Mouse (Mus musculus) adrenal gland, postnatal 36 days (tissue): ENCODE results near the gene Tgfbr2. TPM values are rescaled to one million over a fixed set of nuclear protein-coding genes. Genes with fewer than 3 reads are reported as not detected.

ENCODE experiments used
- DNase-seq, 2 experiments: peaks; one replicate each; pipeline ENCODE4 v3.0.0; 2021; ENCODE audit warnings: mixed read lengths in 1 of 2
- total RNA-seq, 2 experiments: library from RNA; stranded (reverse); gene quantifications; 2 replicates each; pipeline ENCODE4 v1.2.3; 2021

Gene Tgfbr2
- total RNA-seq, 2 experiments from 2014 or later, result 67.1 to 92.3 TPM

- peak in 1 of 2 experiments; percentile 17 for DNase-seq
These were observed 18.8 kb upstream of the Tgfbr2 start for GRCm38 (mm10) chr9:116193889-116194450.

- DNase-seq, result no peak
These were observed 18.3 kb upstream of the Tgfbr2 start for GRCm38 (mm10) chr9:116193535-116193881.

DNA sequence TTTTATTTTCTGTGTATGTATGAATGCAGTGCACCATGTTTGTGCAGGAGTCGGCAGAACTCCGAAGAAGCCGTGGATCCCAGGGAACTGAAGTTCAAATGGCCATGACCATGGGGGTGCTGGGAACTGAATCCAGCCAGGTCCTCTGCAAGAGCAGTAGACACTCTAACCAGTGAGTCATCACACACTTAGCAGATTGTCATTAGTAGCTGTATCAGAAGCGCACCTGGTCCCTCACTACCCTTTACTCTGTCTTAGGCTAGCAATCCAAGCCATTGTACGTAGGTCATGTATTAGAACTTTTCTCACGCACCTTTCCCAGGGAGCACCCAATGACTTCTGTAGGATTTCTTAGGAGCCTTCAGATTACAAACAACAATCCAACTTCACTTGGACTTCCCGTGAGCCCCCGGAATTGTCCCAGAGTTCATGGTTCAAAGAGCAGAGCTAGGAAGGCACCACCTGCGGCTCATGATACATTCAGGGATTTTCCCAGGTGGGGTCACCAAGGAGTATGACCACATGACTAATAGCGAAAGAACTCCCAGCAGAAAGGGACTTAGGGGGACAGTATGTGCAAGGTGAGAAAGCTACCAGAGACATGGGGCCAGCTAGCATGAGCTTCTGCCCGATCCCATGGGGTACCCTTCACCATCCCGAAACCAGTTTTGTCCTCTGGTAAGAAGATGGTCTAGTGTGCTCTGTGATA, 17.8 kb upstream of the Tgfbr2 start:
- no peak for DNase-seq

DNA sequence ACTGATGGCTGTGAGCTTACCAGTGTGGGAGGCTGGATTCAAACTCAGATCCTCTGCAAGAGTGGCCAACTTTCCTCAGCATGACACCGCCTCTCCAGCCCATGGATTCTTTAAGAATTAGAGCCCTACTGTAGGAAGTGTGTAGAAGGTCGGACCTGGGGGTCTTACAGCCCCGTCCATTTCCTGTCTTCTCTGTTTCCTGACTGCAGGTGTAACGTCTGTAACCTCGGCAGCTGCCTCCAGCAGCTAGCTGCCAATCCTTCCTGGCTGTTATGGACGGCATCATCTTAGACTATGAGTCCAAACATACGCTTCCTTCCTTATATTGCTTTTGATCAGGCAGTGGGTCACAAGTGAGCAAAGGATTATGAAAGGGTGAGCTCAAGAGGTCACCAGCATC, 17.1 kb upstream of the Tgfbr2 start:
- DNase-seq, result no peak

DNA sequence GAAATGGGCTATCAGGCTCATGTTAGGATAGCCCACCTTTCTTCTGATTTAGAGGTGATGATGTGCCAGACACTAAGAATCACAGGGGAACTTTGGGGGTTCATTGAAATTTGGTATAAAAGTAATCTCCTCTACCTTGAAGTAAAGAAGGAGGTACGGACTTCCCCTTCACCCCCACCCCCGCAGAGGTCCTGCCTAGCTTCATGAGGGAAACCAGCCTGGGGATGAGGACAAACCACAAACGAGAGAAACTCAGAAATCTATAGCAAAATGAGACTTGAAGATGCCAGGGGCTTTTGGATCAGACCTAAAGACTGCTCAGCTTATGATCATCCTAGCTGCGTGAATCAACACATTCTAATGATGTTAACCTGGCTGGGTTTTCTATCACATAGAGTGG, 14.7 kb upstream of the Tgfbr2 start:
- no peak for DNase-seq

DNA sequence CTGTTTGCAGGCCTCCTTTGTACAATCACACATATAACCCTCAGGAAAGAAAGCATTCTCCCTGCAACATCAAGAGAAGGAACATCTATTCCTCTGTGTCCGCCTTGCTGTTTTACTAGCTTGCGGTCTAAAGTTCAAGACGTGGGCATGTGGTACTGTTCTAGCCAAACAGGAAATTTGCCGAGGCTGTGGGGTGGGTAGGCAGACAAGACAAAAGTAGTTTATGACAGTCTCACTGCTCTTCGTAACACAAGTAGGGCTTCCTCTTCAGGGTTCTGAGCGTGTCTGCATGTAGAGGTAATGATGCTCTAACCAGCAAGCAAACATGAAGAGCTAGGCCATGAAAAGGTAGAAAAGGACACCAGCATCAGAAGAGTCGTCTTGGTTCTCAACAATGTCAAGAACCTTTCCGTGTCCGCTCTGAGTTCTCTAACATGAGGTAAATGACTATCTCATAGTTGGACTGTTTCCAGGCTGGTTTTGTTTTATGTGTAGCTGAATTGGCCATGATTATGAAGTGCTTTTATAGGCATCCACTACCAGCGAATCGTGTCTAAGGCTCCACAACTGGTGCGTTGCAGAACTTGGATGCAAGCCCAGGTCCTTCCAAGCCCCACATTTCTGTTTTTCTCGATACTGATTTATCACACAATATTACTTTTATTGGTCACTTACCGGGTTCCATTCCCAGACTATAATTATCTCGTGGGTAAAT, 13.9 kb upstream of the Tgfbr2 start:
- no peak for DNase-seq

DNA sequence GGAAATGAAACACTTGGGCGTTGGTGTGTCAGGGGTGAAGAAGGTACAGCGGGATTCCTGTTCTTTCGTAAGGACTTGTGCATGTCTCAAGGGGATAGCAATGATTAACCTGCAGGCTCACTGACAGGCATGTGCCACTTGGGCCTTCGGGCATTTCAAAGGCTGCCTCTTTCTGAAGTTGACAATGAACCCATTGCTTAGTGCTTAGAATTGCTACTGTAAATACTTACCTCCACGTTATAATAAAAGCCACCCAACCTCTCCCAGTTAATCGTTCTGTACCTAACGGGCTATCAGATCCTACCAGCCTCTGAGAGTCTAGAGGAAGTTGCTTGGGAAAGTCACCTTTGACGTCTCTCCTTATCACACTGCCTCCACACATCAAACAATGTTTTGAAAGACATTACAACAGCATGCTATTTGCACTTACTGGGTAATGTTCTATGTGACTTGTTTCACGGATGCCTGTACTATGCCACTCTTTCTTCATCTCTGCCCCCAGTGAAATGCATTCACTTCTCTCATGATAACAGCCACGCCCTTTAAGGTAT, 12.1 kb upstream of the Tgfbr2 start:
- no peak for DNase-seq

- no peak for DNase-seq
These were observed 9.7 kb upstream of the Tgfbr2 start for GRCm38 (mm10) chr9:116184903-116185302.

DNA sequence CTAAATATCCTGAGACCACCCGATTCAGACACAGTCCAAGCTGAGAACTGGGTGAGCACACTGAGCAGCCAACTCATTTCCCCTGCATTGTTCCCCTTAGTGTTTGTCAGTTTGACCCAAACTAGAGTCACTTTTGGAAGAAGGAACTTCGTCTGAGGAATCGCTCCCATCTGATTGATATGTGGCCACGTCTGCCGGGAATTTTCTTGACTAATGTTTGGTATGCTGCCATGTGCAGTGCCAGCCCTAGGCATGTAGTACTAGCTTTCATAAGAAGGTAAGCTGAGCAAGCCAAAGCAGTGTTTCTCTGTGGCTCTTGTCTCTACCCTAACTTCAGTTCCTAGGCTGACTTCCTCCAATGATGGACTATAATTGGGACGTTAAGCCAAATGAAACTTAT, 7.9 kb upstream of the Tgfbr2 start:
- peak in 1 of 2 experiments; percentile 31 for DNase-seq

DNA sequence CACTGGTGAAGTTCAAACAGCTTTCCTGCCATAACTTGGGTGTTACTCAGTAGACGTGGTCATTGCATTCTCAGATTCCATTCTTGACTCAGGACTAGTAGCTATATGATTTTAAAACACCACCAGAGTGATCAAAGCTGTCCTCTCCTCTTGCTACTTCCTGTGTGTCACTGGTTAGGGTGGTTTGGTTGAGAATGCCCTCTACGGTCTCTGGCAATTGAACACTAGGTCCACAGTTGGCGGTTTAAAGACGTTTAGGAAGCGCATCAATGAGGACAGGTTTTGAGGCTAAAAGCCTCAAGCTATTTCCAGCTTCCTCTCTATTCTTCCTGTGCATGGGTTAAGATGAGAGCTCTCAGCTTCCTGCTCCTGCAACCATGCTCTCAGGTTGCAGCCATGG, 6.4 kb upstream of the Tgfbr2 start:
- DNase-seq, result no peak

GRCm38 (mm10) chr9:116178151-116178550, 3.0 kb upstream of the Tgfbr2 start:
- peak in 1 of 2 experiments; percentile 39 for DNase-seq

- DNase-seq, result no peak
These were observed 1.9 kb upstream of the Tgfbr2 start for GRCm38 (mm10) chr9:116177108-116177507.

- peak; percentile 66 to 71 for DNase-seq
These were observed 442 bp upstream of the Tgfbr2 start for GRCm38 (mm10) chr9:116175488-116176115.

GRCm38 (mm10) chr9:116173473-116174170, 1.5 kb downstream of the Tgfbr2 start:
- no peak for DNase-seq

DNA sequence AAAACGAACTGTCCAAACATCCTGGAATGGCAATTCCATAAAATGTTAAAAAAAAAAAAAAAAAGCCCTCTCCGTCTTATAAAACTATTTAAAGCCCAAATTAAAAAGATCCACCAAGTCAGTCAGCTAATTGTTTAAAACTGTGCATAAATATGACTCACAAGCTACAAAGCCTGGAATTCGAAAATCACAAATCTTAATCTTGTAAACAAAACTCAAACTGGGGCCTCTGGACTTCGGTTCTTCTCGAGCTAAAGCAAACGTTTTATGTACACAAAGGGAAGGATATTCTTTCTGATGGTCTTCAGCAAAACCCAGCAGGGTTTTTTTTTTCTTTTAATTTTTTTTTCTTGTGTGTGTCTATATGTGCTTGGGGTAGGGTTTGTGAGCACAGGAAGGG, 2.1 kb downstream of the Tgfbr2 start:
- no peak for DNase-seq

- no peak for DNase-seq
These were observed 6.1 kb downstream of the Tgfbr2 start for GRCm38 (mm10) chr9:116169067-116169466.

- DNase-seq, result no peak
These were observed 7.8 kb downstream of the Tgfbr2 start for GRCm38 (mm10) chr9:116167304-116167880.

- DNase-seq, result no peak
These were observed 8.8 kb downstream of the Tgfbr2 start for GRCm38 (mm10) chr9:116166363-116166762.

DNA sequence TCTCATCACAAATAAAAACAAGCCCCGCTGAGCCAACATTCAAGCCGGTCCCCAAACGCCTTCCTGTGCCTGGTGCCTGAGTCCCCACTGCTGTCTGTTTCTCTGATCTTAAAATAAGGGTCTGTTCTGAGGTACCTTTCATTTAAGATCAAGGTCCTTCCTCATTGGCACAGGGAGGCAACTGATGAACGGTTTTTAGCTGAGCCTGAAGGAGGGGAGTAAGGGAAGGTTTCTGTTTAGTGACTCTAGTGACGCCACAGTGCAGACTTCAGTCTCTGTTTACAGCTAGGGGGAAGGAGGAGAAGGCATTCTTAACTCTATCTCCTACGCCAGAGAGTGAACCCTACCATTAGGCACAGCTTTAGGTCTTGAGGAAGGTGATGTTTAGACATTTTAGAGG, 11.3 kb downstream of the Tgfbr2 start:
- DNase-seq, result no peak

- no peak for DNase-seq
These were observed 12.2 kb downstream of the Tgfbr2 start for GRCm38 (mm10) chr9:116162866-116163374.

DNA sequence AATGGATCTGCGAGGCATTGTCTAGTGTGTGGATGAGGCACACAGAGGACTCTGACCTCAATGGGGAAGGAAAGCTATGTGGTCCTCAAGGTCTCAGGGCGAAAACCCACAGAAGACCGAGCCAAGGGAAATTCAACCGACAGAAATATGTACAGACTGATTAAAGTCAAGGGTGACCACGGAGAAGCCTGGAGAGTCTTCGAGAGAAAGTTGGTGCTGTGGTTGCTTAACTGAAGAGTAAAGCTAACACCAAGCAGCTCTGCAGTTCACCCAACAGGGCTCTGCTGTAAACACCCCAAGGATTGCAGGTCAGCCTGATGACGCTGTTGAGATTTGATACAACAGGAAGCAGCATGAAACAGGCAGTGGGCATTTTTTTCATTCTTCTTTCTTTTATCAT, 14.3 kb downstream of the Tgfbr2 start:
- no peak for DNase-seq

GRCm38 (mm10) chr9:116160067-116160466, 15.1 kb downstream of the Tgfbr2 start:
- no peak for DNase-seq
